Mouse (Mus musculus): ENCODE results near the gene Gtf3c5. TPM values are rescaled to one million over a fixed set of nuclear protein-coding genes. Genes with fewer than 3 reads are reported as not detected.
A peak's percentile ranks its signal among the peaks of the same experiment; 100 is the strongest.

Gene Gtf3c5
- polyA plus RNA-seq, 1 experiment from 2014 or later = 20.7 TPM

DNA sequence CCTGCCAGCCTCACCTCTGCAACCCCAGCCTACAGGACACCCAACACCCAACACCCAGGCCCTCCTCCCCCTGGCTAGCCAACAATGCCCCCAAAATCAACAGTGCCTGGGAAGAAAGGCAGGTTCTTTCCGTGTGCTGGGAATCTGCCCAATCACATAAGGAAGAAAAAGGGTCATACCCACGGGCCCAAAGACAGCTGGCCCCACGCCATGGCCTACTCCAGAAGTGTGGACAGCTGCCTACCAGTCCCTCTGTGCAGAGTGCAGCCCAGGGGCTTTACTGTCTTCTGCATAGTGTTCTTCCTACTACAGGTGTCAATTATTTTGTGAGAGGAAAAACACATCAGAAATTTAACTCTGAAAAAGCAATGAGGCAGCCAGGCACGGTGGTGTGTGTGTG is 8.2 kb downstream of the Gtf3c5 start:
- no peak for DNase-seq (ENCODE audit: low spot score)

GRCm38 (mm10) chr2:28569903-28570302 is 13.6 kb downstream of the Gtf3c5 start:
- no peak for DNase-seq (ENCODE audit: low spot score)

- no peak for DNase-seq (ENCODE audit: low spot score)
These were observed 17.0 kb downstream of the Gtf3c5 start for GRCm38 (mm10) chr2:28566545-28566944.

GRCm38 (mm10) chr2:28564380-28564779 is 19.2 kb downstream of the Gtf3c5 start:
- no peak for DNase-seq (ENCODE audit: low spot score)

- no peak for DNase-seq (ENCODE audit: low spot score)
These were observed 19.7 kb downstream of the Gtf3c5 start for GRCm38 (mm10) chr2:28563830-28564229.

GRCm38 (mm10) chr2:28563303-28563702 is 20.2 kb downstream of the Gtf3c5 start, which contains the start of gene Cel:
Gene Cel (minus strand): TSS chr2:28563403.
- DNase-seq (ENCODE audit: low spot score) = no peak

GRCm38 (mm10) chr2:28557452-28557851 is 26.1 kb downstream of the Gtf3c5 start:
- DNase-seq (ENCODE audit: low spot score) = no peak

DNA sequence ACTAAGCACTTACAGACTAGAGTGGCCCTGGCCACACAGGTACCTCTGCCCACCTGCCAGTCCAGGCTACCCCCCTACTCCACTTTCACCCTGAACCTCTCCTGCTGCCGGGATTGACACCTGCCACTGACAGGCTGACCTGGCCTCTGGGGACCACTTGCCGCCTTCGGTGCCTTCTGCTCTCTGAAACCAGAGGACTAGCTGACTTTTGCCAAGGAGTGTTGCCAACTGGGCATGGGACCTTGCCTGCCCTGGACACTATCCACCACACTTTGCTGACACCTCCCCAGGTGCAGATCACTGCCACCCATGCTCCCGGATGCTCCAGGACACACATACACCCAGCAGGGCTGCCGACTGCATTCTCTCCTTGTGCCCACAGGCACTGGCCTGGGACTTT is 31.2 kb downstream of the Gtf3c5 start:
- no peak for DNase-seq (ENCODE audit: low spot score)

GRCm38 (mm10) chr2:28549157-28549556 is 34.4 kb downstream of the Gtf3c5 start:
- DNase-seq (ENCODE audit: low spot score) = no peak

DNA sequence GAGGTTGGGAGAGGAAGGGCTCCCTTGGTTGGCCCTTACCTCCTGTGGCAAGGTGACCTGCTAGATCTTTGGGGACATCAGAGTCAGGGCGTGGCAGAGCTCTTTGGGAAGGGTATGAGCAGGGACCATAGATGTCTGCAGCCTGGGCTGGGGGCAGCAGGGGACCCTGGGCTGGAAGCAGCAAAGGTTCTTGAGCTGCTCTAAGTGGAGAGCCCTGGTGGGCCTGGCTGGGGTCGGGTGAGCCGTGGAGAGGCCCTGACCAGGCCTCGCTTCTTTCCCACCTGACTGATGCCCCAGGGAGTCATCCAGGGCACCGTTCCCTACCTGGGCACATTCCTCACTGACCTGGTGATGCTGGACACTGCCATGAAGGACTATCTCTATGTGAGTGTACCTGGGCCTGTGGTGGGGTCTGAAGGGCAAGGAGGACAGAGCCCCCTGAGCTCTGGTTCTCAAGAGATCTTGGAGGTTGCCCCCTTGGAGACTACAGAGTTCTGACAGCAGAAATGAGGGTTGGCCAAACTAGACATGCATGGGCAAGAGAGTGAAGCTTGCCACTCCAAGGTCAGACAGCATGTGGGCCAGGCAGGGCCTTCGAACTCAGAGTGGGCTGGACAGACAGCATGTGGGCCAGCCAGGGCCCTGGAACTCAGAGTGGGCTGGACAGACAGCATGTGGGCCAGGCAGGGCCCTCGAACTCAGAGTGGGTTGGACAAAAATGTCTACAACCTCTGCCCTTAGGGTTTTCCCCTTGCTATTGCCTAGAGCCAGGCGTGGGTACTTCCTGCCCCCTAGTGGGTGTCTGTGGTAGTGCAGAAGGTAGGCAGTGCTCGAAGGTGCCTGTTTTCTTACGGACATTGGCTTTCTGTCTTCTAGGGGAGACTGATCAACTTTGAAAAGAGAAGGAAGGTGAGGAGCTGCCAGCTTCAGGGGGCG is 36.0 kb downstream of the Gtf3c5 start:
- DNase-seq (ENCODE audit: low spot score) = peak; percentile 77

- DNase-seq (ENCODE audit: low spot score) = no peak
These were observed 37.0 kb downstream of the Gtf3c5 start for GRCm38 (mm10) chr2:28546560-28546959.

- DNase-seq (ENCODE audit: low spot score) = peak; percentile 31
These were observed 37.6 kb downstream of the Gtf3c5 start for GRCm38 (mm10) chr2:28545976-28546375.

DNA sequence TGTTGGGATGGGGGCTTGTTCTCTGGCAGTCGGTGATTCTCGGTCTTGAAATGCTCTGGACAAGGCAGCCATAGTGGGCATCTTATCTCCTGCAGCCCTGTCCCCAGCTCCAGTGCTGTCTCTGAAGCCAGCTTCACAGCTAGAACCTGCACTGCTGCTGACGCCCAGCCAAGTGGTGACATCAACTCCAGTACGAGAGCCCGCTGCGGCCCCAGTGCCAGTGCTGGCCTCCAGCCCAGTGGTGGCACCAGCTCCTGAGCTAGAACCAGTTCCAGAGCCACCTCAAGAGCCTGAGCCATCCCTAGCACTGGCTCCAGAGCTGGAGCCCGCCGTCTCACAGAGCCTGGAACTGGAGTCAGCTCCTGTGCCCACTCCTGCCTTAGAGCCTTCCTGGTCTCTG is 39.7 kb downstream of the Gtf3c5 start:
- DNase-seq (ENCODE audit: low spot score) = no peak

- no peak for DNase-seq (ENCODE audit: low spot score)
These were observed 42.8 kb downstream of the Gtf3c5 start for GRCm38 (mm10) chr2:28540587-28541227.

DNA sequence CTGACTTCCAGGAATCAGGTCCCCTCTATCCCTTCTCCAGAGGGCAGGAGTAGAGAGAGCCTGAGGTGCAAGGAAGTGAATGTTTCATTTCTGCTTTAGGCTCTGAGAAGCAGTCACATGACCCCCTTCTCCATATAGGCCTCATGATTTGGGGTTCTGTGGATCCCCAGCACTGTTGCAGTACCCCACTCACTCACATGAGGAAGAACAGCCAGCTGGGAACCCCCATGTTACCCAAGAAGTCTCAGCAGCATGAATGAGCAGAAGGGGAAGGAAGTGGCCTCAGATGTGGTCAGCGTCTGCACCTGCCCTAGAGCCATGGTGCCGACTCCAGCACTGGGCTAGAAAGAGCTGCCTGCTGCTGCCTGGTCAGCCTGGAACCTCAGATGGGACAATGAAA is 43.6 kb downstream of the Gtf3c5 start:
- peak; percentile 68 for DNase-seq (ENCODE audit: low spot score)

GRCm38 (mm10) chr2:28539206-28539605 is 44.3 kb downstream of the Gtf3c5 start:
- no peak for DNase-seq (ENCODE audit: low spot score)

- DNase-seq (ENCODE audit: low spot score) = no peak
These were observed 44.8 kb downstream of the Gtf3c5 start for GRCm38 (mm10) chr2:28538817-28539128.

DNA sequence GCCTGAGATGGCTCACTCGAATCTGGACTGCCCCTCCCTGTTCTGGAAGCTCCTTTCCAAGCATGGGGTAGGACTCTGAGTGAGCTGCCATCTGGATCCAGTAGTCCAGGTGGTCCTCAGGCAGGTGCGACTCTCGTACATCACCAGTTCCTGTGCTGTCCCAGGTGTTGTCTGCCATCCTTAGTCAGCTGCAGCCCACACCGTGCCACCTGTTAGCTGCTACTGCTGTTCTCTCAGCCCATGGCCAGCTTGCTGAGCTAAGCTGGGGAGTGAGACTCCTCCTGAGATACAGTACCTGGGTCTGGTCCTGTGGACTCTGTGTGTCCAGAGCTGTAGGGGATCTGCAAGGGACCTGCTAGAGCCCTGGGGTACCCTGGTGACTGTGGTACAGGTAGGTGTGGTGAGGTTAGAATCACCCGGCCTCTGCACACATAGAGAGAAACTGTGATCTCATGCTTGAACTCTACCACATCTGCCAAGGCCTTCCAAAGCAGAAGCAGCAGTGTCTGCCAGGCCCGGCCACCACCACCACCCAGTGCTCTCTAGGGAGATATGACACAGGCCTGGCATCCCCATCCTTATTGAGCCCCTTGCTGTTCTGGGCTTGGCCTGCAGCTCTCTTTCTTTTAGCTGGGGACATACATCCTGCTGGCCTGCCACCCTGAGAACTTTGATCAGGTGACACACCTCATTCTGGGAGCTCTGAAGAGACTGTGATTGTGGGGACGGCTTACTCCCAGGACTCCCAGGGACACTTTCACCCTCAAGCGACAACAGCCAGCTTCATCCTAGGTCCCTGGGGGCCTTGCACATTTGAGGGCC is 45.3 kb downstream of the Gtf3c5 start:
- DNase-seq (ENCODE audit: low spot score) = peak; percentile 29

- no peak for DNase-seq (ENCODE audit: low spot score)
These were observed 46.0 kb downstream of the Gtf3c5 start for GRCm38 (mm10) chr2:28537634-28537920.

DNA sequence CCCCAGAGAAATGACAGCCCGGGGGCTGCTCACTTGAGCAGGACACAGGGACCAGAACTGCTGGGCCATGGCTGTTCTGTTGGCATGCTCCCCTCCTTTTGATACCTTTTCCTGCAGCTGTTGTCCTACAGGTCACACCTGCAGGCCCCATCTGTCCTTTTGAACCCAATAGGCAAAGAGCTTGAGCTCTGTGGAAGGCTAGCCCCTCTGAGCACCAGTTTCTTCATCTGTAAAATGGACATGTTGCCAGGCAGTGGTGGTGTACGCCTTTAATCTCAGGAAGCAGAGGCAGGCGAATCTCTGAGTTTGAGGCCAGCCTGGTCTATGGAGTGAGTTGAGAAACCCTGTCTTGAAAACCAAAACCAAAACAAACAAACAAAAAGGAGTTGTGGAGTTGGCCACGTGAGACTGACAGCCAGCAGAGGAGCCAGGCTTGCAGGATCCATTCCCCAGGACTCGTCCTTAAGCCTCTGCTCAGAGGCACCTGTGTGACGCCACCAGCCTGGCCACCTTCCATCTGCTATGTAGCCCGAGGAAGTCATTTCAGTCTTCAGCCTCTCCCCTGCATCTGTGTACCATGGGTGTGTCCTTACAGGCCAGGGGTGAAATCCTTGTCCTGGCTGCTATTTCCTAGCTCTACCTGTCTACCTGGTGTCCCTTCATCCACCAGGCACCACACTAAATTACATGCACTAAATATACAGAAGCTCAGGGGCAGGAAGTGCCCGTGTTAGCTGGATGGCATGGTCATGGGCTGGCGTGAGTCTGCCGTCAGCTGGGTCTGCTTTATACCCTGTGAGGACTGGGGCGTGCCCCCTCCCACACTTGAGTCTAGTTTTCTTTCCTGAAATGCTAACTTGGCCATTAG is 46.6 kb downstream of the Gtf3c5 start:
- DNase-seq (ENCODE audit: low spot score) = no peak

- DNase-seq (ENCODE audit: low spot score) = no peak
These were observed 47.4 kb downstream of the Gtf3c5 start for GRCm38 (mm10) chr2:28536166-28536565.
